ENCODE assay signal across 8 mouse cellular contexts in genomic region chr4:141134751-141135530, GRCm38 (mm10). TPM values are rescaled to one million over a fixed set of nuclear protein-coding genes. Genes with fewer than 3 reads are reported as not detected.
A peak's percentile ranks its signal among the peaks of the same experiment; 100 is the strongest.
DNase-seq lines count a peak whose midpoint lies in the region; ATAC-seq and TF ChIP-seq lines count a peak whose summit lies in the region.

No protein-coding gene starts in this region.

- H3K9me3 ChIP-seq in heart, postnatal 0 days (replicated peaks; ENCODE audit: control insufficient read depth, low read length) = no peaks in the 10 kb centered on the region
- no peaks in the 10 kb centered on the region for H3K9me3 ChIP-seq in limb, embryonic 14.5 days (ENCODE audit: control insufficient read depth, low read length)
- no peaks in the 10 kb centered on the region for H3K9me3 ChIP-seq in neural tube, embryonic 12.5 days

- WGBS in heart, postnatal 0 days = 55% methylated on average over 20 of the region's 20 CpGs
- 82% methylated on average over 20 of the region's 20 CpGs for WGBS in limb, embryonic 14.5 days
- WGBS in neural tube, embryonic 12.5 days = 81% methylated on average over 20 of the region's 20 CpGs

- H3K4me2 ChIP-seq in heart, postnatal 0 days (ENCODE audit: low read depth, low read length) = peak overlapping the region; percentile 18; the same call in 1 of the 2 replicates
- no peak overlapping the region for H3K4me2 ChIP-seq in limb, embryonic 14.5 days (replicated peaks; ENCODE audit: low read depth, low read length, severe bottlenecking)
- H3K4me2 ChIP-seq in neural tube, embryonic 12.5 days (replicated peaks) = peak overlapping the region; percentile 7; the same call in 1 of the 2 replicates

- 0 out of 2 replicates have a peak, but pooled peaks have one; percentile 10 for ATAC-seq in common myeloid progenitor, adult 5-6 weeks (replicated peaks; ENCODE audit: low read depth, poor library complexity, severe bottlenecking)
- ATAC-seq in heart, postnatal 0 days (ENCODE audit: insufficient read depth, low read depth) = no peak
- ATAC-seq in limb, embryonic 14.5 days (ENCODE audit: low FRiP score, low read depth) = no peak
- ATAC-seq in neural tube, embryonic 12.5 days (ENCODE audit: low FRiP score, low read depth) = no peak

- peak overlapping the region; percentile 56 for H3K27ac ChIP-seq in heart, postnatal 0 days (ENCODE audit: low read depth)
- H3K27ac ChIP-seq in limb, embryonic 14.5 days (replicated peaks; ENCODE audit: low read depth, low read length) = peak overlapping the region; percentile 63
- H3K27ac ChIP-seq in neural tube, embryonic 12.5 days = no peak overlapping the region

- TF ChIP-seq EP300 in heart, postnatal 0 days (IDR thresholded peaks at IDR 0.05; ENCODE audit: low read depth) = no peak

- H3K9ac ChIP-seq in heart, postnatal 0 days (replicated peaks; ENCODE audit: low read depth, low read length) = 0 out of 2 replicates have a peak overlapping the region, but pooled peaks have one; percentile 5
- no peak overlapping the region for H3K9ac ChIP-seq in limb, embryonic 14.5 days (ENCODE audit: low read depth, low read length, severe bottlenecking)
- H3K9ac ChIP-seq in neural tube, embryonic 12.5 days = 0 out of 2 replicates have a peak overlapping the region, but pooled peaks have one; percentile 22

- no peak overlapping the region for H3K4me3 ChIP-seq in heart, postnatal 0 days (ENCODE audit: low read depth, low read length)
- H3K4me3 ChIP-seq in limb, embryonic 14.5 days (replicated peaks; ENCODE audit: low read length) = no peak overlapping the region
- H3K4me3 ChIP-seq in neural tube, embryonic 12.5 days = no peak overlapping the region

- peak; percentile 88 for DNase-seq in A20 (ENCODE audit: low read depth, low spot score)
- peak; percentile 27 for DNase-seq in heart, postnatal 0 days (ENCODE audit: low spot score)
- DNase-seq in limb, embryonic 14.5 days (ENCODE audit: low spot score) = no peak
- no peak for DNase-seq in ovary, postnatal 10 days (ENCODE audit: low spot score)
- DNase-seq in layer of hippocampus, adult 9-11 months = no peak
- DNase-seq in left cerebral cortex, adult 8-10 months (ENCODE audit: low spot score in 2 of 2) = no peak

- no peak for TF ChIP-seq POLR2A in limb, embryonic 14.5 days (IDR thresholded peaks at IDR 0.05; ENCODE audit: borderline replicate concordance, extremely low read depth, insufficient read depth, insufficient read length)

- H3K4me1 ChIP-seq in heart, postnatal 0 days (ENCODE audit: control insufficient read depth, insufficient read depth) = peaks cover 60% of the 10 kb centered on the region
- H3K4me1 ChIP-seq in limb, embryonic 14.5 days (ENCODE audit: control insufficient read depth, insufficient read depth, low read length) = peaks cover 49% of the 10 kb centered on the region
- H3K4me1 ChIP-seq in neural tube, embryonic 12.5 days = peaks cover 66% of the 10 kb centered on the region

- no peaks in the 10 kb centered on the region for H3K36me3 ChIP-seq in heart, postnatal 0 days (replicated peaks; ENCODE audit: control insufficient read depth, insufficient read depth, low read length)
- peaks cover 8% of the 10 kb centered on the region; the same call in 1 of the 2 replicates for H3K36me3 ChIP-seq in limb, embryonic 14.5 days (ENCODE audit: control insufficient read depth, insufficient read depth, low read length)
- 0 out of 2 replicates have a peak, but pooled peaks cover 3% of the 10 kb centered on the region for H3K36me3 ChIP-seq in neural tube, embryonic 12.5 days

- no peak for TF ChIP-seq CTCF in heart, postnatal 0 days (IDR thresholded peaks at IDR 0.05; ENCODE audit: low read depth)

- H3K27me3 ChIP-seq in heart, postnatal 0 days (ENCODE audit: control insufficient read depth, insufficient read depth, low read length) = no peaks in the 10 kb centered on the region
- no peaks in the 10 kb centered on the region for H3K27me3 ChIP-seq in limb, embryonic 14.5 days (ENCODE audit: control insufficient read depth, insufficient read depth, low read length)
- no peaks in the 10 kb centered on the region for H3K27me3 ChIP-seq in neural tube, embryonic 12.5 days (replicated peaks)

RNA-seq across cellular contexts. Expression of gene Szrd1, which starts 4.6 kb away (rescaled TPM):
- 40.1 and 47.4 TPM in 2 replicates for total RNA-seq in common myeloid progenitor, adult 5-6 weeks (2017)
- 72.9 and 73.8 TPM in 2 replicates for total RNA-seq in heart, postnatal 0 days (2014; rRNA removed; ENCODE audit: low replicate concordance)
- 18.5 and 19.4 TPM in 2 replicates for polyA plus RNA-seq in heart, postnatal 0 days (2015; fragmentation: Nextera tagmentation; extraction: Ambion mirVana)
- polyA plus RNA-seq in limb, embryonic 14.5 days (2012; rRNA removed) = 63.7 and 71.4 TPM in 2 replicates
- 38.6 and 39.1 TPM in 2 replicates for polyA plus RNA-seq in limb, embryonic 14.5 days (2014; fragmentation: Nextera tagmentation; extraction: Ambion mirVana)
- polyA plus RNA-seq in neural tube, embryonic 12.5 days (2016; fragmentation: Nextera tagmentation; extraction: Ambion mirVana) = 32.0 TPM in 2 replicates
- total RNA-seq in left cerebral cortex, adult 8-10 months (2022) = 10 to 100 TPM; 48.3 to 62.8 (median 49.9) TPM

RNA-seq across cellular contexts. Expression of gene Fbxo42, which starts 12.8 kb away (rescaled TPM):
- total RNA-seq in common myeloid progenitor, adult 5-6 weeks (2017) = 10.4 and 13.2 TPM in 2 replicates
- 8.2 and 9.5 TPM in 2 replicates for total RNA-seq in heart, postnatal 0 days (2014; rRNA removed; ENCODE audit: low replicate concordance)
- polyA plus RNA-seq in heart, postnatal 0 days (2015; fragmentation: Nextera tagmentation; extraction: Ambion mirVana) = 9.0 and 9.1 TPM in 2 replicates
- 23.1 and 25.5 TPM in 2 replicates for polyA plus RNA-seq in limb, embryonic 14.5 days (2012; rRNA removed)
- polyA plus RNA-seq in limb, embryonic 14.5 days (2014; fragmentation: Nextera tagmentation; extraction: Ambion mirVana) = 29.7 and 30.0 TPM in 2 replicates
- 28.4 and 29.3 TPM in 2 replicates for polyA plus RNA-seq in neural tube, embryonic 12.5 days (2016; fragmentation: Nextera tagmentation; extraction: Ambion mirVana)
- 10 to 100 TPM; 25.8 to 31.5 (median 27.5) TPM for total RNA-seq in left cerebral cortex, adult 8-10 months (2022)

RNA-seq across cellular contexts. Expression of gene Spata21, which starts 46.8 kb away (rescaled TPM):
- total RNA-seq in common myeloid progenitor, adult 5-6 weeks (2017) = not detected in 2 replicates
- not detected in 2 replicates for total RNA-seq in heart, postnatal 0 days (2014; rRNA removed; ENCODE audit: low replicate concordance)
- polyA plus RNA-seq in heart, postnatal 0 days (2015; fragmentation: Nextera tagmentation; extraction: Ambion mirVana) = 0.04 TPM in 1 of 2 replicates, not detected in the other
- 0.04 and 0.08 TPM in 2 replicates for polyA plus RNA-seq in limb, embryonic 14.5 days (2012; rRNA removed)
- 0.18 and 0.43 TPM in 2 replicates for polyA plus RNA-seq in limb, embryonic 14.5 days (2014; fragmentation: Nextera tagmentation; extraction: Ambion mirVana)
- polyA plus RNA-seq in neural tube, embryonic 12.5 days (2016; fragmentation: Nextera tagmentation; extraction: Ambion mirVana) = 0.25 TPM in 1 of 2 replicates, not detected in the other
- under 1 TPM; 0.24 to 0.30 (median 0.29) TPM for total RNA-seq in left cerebral cortex, adult 8-10 months (2022)

RNA-seq across cellular contexts. Expression of gene Necap2, which starts 56.8 kb away (rescaled TPM):
- 60.3 and 78.8 TPM in 2 replicates for total RNA-seq in common myeloid progenitor, adult 5-6 weeks (2017)
- 30.2 and 47.1 TPM in 2 replicates for total RNA-seq in heart, postnatal 0 days (2014; rRNA removed; ENCODE audit: low replicate concordance)
- 31.8 and 33.8 TPM in 2 replicates for polyA plus RNA-seq in heart, postnatal 0 days (2015; fragmentation: Nextera tagmentation; extraction: Ambion mirVana)
- 79.1 and 91.0 TPM in 2 replicates for polyA plus RNA-seq in limb, embryonic 14.5 days (2012; rRNA removed)
- polyA plus RNA-seq in limb, embryonic 14.5 days (2014; fragmentation: Nextera tagmentation; extraction: Ambion mirVana) = 83.2 and 90.5 TPM in 2 replicates
- polyA plus RNA-seq in neural tube, embryonic 12.5 days (2016; fragmentation: Nextera tagmentation; extraction: Ambion mirVana) = 55.0 and 61.2 TPM in 2 replicates
- total RNA-seq in left cerebral cortex, adult 8-10 months (2022) = 10 to 100 TPM; 37.3 to 59.5 (median 44.3) TPM

Comparison
In these comparisons a context has a peak if more than half of its experiments do, and no peak if none do; other contexts are left out.
1. DNase-seq: peak in A20 (single experiment) and heart, postnatal 0 days (single experiment); none in limb, embryonic 14.5 days (single experiment), ovary, postnatal 10 days (single experiment), layer of hippocampus, adult 9-11 months (single experiment) and left cerebral cortex, adult 8-10 months (0 of 2).